Mouse (Mus musculus) hindbrain, embryonic 14.5 days (tissue): ENCODE results near the gene Pkig. TPM values are rescaled to one million over a fixed set of nuclear protein-coding genes. Genes with fewer than 3 reads are reported as not detected.

Experiments used
- ATAC-seq: fragments of 200-750 bp; cut with Nextera tagmentation; 2 replicates; pipeline ENCODE4 v1.8.0; 2017; ENCODE audit warnings: moderate number of reproducible peaks, mild to moderate bottlenecking, moderate TSS enrichment, moderate library complexity; ENCODE audit not compliant: low FRiP score
- DNase-seq: peaks from one replicate; pipeline ENCODE4 v3.0.0-alpha.2; 2015; ENCODE audit warnings: low spot score
- H3K27ac ChIP-seq: fragments of 300-500 bp; sonication (generic); 2 replicates; pipeline ENCODE4 v1.5.1; 2014; ENCODE audit warnings: mild to moderate bottlenecking, moderate library complexity
- H3K27me3 ChIP-seq: fragments of 300-500 bp; sonication (generic); 2 replicates; pipeline ENCODE4 v1.6.1; 2014; ENCODE audit warnings: mild to moderate bottlenecking, low read length, mixed read lengths; ENCODE audit not compliant: control insufficient read depth, insufficient read depth
- H3K36me3 ChIP-seq: fragments of 300-500 bp; sonication (generic); replicated peaks from 2 replicates; pipeline ENCODE4 v1.6.1; 2014; ENCODE audit not compliant: control insufficient read depth, insufficient read depth
- H3K4me1 ChIP-seq: fragments of 300-500 bp; sonication (generic); replicated peaks from 2 replicates; pipeline ENCODE4 v1.6.1; 2014; ENCODE audit warnings: antibody characterized with exemption, low read length, mixed read lengths; ENCODE audit not compliant: control insufficient read depth, insufficient read depth
- H3K4me2 ChIP-seq: fragments of 300-500 bp; sonication (generic); replicated peaks from 2 replicates; pipeline ENCODE4 v1.6.1; 2014; ENCODE audit warnings: mild to moderate bottlenecking, moderate library complexity
- H3K4me3 ChIP-seq: fragments of 300-500 bp; sonication (generic); replicated peaks from 2 replicates; pipeline ENCODE4 v1.5.1; 2014; ENCODE audit warnings: mild to moderate bottlenecking, low read length
- H3K9ac ChIP-seq: fragments of 300-500 bp; sonication (generic); 2 replicates; pipeline ENCODE4 v1.6.1; 2014
- H3K9me3 ChIP-seq: fragments of 300-500 bp; sonication (generic); 2 replicates; pipeline ENCODE4 v1.6.1; 2016; ENCODE audit warnings: low read length; ENCODE audit not compliant: control insufficient read depth
- WGBS: fragments of 180-500 bp; shearing (Covaris S2); extraction: QIAGEN DNeasy Blood & Tissue Kit; methylation state at CpG from one replicate; pipeline ENCODE4 v1.1.7; 2014; 5-methylcytosine and 5-hydroxymethylcytosine counted together
- polyA plus RNA-seq: library from polyadenylated mRNA; unstranded; fragments of >200 nt; fragmentation: Nextera tagmentation; extraction: Ambion mirVana; gene quantifications from 2 replicates; pipeline ENCODE4 v1.2.1, GENCODE M21; 2014

Pkig gene
- polyA plus RNA-seq, 1 experiment from 2014 or later: 107 TPM

DNA sequence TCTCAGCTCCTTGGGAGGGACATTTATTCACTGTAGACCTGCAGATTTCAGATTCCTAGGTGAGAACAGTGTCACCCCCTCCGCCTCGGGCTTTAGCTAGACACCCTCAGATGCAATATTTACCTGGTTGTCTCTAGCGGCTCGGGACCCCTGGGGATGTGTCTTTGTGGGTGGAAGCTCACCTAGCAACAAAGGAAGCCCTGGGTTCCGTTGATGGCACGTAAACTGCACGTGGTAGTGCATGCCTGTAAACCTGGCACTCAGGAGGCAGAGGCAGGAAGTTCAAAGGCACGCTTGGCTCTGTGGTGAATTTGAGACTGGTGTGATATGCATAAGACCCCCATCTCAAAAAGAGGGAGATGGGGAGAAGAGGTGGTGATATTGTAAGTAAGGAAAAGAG, 112.5 kb downstream of the Pkig start:
- Histone ChIP-seq H3K27me3 (no peaks in the 10 kb centered on the region), H3K4me2 (no peak overlapping the region), H3K27ac (no peak overlapping the region), H3K9me3 (no peaks in the 10 kb centered on the region), H3K36me3 (no peaks in the 10 kb centered on the region), H3K4me3 (no peak overlapping the region), H3K4me1 (no peaks in the 10 kb centered on the region), H3K9ac (no peak overlapping the region)
- no peak for ATAC-seq
- WGBS: 90% methylated on average over 8 of the region's 8 CpGs
- DNase-seq: no peak

Other genes starting within 250 kb of the Pkig start
- gene Oser1, start 233.7 kb upstream of the Pkig start, polyA plus RNA-seq: 74.8 and 78.9 TPM in 2 replicates
- 121 and 137 TPM in 2 replicates for gene Gdap1l1, start 219.9 kb upstream of the Pkig start, polyA plus RNA-seq
- gene Fitm2, start 185.8 kb upstream of the Pkig start, polyA plus RNA-seq: 16.3 and 18.7 TPM in 2 replicates
- 0.26 and 0.29 TPM in 2 replicates for gene R3hdml, start 166.1 kb upstream of the Pkig start, polyA plus RNA-seq
- gene Hnf4a, start 151.6 kb upstream of the Pkig start, polyA plus RNA-seq: not detected in 2 replicates
- 51.6 and 53.5 TPM in 2 replicates for gene Ttpal, start 56.1 kb upstream of the Pkig start, polyA plus RNA-seq
- 42.1 and 45.1 TPM in 2 replicates for gene Serinc3, start 13.3 kb upstream of the Pkig start, polyA plus RNA-seq
- 3.0 and 3.3 TPM in 2 replicates for gene Ada, start 91.9 kb downstream of the Pkig start, polyA plus RNA-seq
- 0.23 TPM in 1 of 2 replicates, not detected in the other for gene Ccn5, start 162.5 kb downstream of the Pkig start, polyA plus RNA-seq
- 0.29 TPM in 1 of 2 replicates, not detected in the other for gene Kcnk15, start 195.3 kb downstream of the Pkig start, polyA plus RNA-seq